Mouse (Mus musculus) liver, postnatal 0 days (tissue): ENCODE measurements around the gene Krtap19-5.

Experiments
- CTCF ChIP-seq: sonication (generic); IDR thresholded peaks from 2 replicates; pipeline ENCODE4 v1.5.1; 2016; ENCODE audit warnings: antibody characterized with exemption, low read depth
- EP300 ChIP-seq: IDR thresholded peaks from 2 replicates; pipeline ENCODE4 v1.6.1; 2016; ENCODE audit warnings: antibody characterized with exemption, low read depth, mild to moderate bottlenecking

GRCm38 (mm10) chr16:88864887-88865407 lies 31.3 kb downstream of the Krtap19-5 start:
- TF ChIP-seq CTCF (no peak), EP300 (no peak)
